Mouse (Mus musculus) hindbrain, embryonic 12.5 days (tissue): ENCODE data around the gene Pgk1. TPM values are rescaled to one million over a fixed set of nuclear protein-coding genes. Genes with fewer than 3 reads are reported as not detected.

Source experiments
- polyA plus RNA-seq: library from polyadenylated mRNA; unstranded; fragments of >200 nt; fragmentation: Nextera tagmentation; extraction: Ambion mirVana; gene quantifications from 2 replicates; pipeline ENCODE4 v1.2.1, GENCODE M21; 2016

Gene Pgk1
- polyA plus RNA-seq, 1 experiment from 2014 or later = 290 TPM

Other genes with a start within 250 kb of the Pgk1 start
- 46.5 and 49.9 TPM in 2 replicates for gene Magt1, start 175.2 kb upstream of the Pgk1 start, polyA plus RNA-seq
- gene Cox7b, start 171.4 kb upstream of the Pgk1 start, polyA plus RNA-seq = 285 and 293 TPM in 2 replicates
- 29.1 and 30.2 TPM in 2 replicates for gene Atp7a, start 159.8 kb upstream of the Pgk1 start, polyA plus RNA-seq
- gene Tlr13, start 43.9 kb upstream of the Pgk1 start, polyA plus RNA-seq = 0.34 and 0.37 TPM in 2 replicates
- gene Taf9b, start 34.1 kb downstream of the Pgk1 start, polyA plus RNA-seq = 13.8 and 13.9 TPM in 2 replicates
- not detected in 2 replicates for gene Fnd3c2, start 68.3 kb downstream of the Pgk1 start, polyA plus RNA-seq